Mouse (Mus musculus) lung, postnatal 10 days (tissue): Measurements from ENCODE around the gene Olfr222.
A peak's percentile ranks its signal among the peaks of the same experiment; 100 is the strongest.

Experiments
- DNase-seq: peaks from one replicate; pipeline ENCODE4 v3.0.0; 2021

Olfr222 gene

GRCm38 (mm10) chr11:59540123-59540522 lies 35.9 kb downstream of the Olfr222 start:
- DNase-seq = no peak

DNA sequence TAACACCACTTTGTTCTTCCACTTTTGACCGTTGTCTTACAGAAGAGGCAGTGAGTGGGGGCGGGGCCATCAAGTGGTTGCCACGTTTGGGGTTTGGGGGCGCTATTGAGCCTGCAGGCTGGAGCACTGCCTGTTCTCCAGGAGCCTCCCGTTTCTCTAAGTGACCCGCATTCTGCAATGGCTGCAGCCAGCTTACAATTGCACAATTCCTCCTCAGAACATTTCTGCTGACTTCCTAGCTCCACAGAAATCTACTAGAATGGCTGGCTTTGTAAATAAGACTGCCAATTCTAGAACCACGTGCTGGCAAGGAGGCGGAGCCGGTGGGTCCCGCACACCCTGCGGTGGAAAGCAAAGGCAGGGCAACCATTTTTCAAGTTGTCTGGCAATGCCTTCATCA lies 37.6 kb downstream of the Olfr222 start:
- peak; percentile 82 for DNase-seq

DNA sequence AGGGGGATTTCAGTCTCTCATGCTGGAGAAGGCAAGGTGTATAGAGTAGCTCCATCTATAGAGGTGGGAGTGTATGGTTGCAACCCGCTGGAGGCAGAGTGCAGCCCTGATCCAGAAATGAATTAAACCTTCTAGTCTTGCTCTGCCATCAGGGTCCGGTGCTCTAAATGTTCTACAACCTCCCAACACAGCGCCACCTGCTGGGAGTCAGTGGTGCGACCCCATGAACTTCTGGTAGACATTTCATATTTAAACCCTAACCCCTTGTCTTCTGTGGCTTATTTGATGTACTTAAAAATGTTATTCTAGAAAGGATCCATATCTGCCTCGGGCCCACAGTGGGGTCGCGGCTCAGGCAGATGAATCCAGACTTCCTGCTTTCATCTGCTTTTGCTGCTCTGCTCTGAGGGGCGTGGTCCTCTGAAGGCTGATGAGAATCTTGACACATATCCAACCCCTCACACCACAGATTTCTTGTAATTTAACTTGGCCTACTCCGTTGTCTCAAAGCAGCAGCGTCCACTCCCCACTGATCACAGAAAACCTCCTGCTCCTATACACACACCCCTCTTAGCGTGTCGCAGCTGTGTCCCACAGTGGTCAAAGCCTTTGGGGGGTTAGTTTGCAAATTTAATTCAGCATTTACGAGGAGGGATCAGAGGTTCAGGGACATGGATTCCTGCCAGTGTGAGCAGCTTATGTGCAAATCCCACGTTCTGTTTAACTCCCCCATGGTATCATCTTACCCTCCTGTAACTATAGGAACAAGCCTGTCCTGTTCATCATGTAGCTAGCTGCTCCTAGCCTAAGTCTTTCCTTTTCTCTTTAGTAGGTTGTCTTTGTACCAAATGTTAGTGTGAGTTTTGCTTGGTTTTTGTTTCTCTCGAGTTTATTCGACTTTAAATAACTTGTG lies 38.6 kb downstream of the Olfr222 start:
- DNase-seq = peak; percentile 49

GRCm38 (mm10) chr11:59531562-59531961 lies 44.5 kb downstream of the Olfr222 start:
- DNase-seq = no peak

DNA sequence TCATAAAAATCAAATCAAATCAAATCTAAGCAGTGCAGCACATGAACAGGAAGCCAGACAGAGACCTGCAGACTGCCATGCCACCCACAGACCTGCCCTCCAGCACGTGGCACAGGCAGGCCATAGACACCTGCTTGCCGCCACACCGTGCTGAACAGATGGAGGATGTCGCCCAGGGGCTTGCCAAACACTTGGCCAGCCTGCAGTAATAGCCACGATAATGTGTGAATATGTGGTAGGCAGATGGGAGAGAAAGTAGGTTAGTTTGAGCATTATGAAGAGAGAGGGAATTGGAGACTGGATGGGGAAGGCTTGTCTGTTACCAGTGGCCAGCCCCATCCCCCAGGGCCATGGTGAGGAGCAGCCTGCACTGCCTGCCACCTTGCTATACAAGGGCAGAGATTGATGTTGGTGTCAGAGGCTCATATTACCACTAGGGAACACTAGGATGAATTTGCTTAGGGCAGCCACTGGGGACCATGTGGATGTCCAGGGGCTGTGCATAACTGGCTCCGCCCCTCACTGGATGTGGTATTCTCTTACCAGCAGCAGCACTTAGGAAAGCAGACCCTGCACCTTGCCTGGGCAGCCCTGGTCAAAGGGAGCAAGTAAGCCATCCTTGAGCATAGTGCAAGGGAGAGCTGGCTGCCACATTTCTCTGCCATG lies 45.0 kb downstream of the Olfr222 start:
- no peak for DNase-seq

- DNase-seq = no peak
Measured at GRCm38 (mm10) chr11:59530221-59530620, 45.8 kb downstream of the Olfr222 start.

DNA sequence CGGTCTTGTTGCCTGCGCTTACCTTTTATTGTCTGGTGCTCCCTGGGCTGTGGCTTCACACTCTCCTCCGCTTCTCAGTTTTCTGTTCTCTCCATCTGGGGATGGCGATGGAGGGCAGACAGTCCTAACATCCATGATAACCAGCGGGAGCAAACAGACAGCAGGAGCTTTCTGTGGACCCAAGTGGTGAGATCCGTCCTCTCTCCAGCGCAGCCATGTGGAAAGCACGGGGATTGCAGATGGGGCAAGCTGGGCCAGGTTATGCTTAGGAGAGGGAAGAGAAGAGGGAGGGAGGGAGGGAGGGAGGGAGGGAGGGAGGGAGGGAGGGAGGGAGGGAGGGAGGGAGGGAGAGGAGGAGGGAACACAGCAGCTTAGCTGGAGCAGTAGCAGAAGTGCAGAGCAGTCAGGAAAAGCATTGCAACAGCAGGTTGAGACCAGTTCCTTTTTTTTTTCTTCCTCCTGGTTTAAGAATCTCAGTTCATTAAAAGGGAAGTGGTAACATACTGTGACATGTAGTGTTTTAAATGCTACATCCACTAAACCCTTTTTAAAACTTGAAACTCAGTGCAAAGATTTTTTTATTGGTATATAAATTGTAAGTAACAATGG lies 49.5 kb downstream of the Olfr222 start, which contains the start of gene Zkscan17:
TSS of gene Zkscan17 (minus strand) at position 280 of the 609 bp plus-strand sequence.
- DNase-seq = peak; percentile 62

DNA sequence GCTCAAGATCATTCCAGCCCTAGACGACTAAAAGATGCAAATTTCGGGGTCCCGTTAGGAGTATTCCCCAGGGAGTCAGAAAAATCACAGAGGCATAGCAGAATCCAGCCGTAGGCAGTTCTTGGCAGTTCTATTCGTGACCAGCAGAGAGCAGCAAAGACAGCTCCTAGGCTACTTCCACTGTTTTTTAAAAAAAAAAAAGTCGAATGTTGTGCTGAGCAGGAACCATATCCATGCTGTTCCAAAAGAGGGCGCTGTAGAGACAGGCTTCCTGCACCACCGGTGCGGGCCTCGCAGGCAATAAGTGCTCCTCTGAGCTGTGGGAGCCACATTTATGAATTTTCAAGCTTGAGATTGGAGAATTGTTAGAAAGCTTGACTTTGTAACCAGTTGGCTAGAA lies 50.8 kb downstream of the Olfr222 start:
- DNase-seq = peak; percentile 92

- DNase-seq = no peak
Measured at GRCm38 (mm10) chr11:59524150-59524549, 51.9 kb downstream of the Olfr222 start.
